Mouse (Mus musculus): ENCODE results near the gene Wnt10b.
A peak's percentile ranks its signal among the peaks of the same experiment; 100 is the strongest.

Gene Wnt10b

GRCm38 (mm10) chr15:98729791-98730545, 48.0 kb downstream of the Wnt10b start:
- no peak for DNase-seq (ENCODE audit: low read depth, low spot score)

- DNase-seq (ENCODE audit: low read depth, low spot score), result no peak
Measured at GRCm38 (mm10) chr15:98728366-98728765, 49.6 kb downstream of the Wnt10b start.

GRCm38 (mm10) chr15:98727443-98728321, 50.3 kb downstream of the Wnt10b start, which contains the start of gene Fkbp11:
Fkbp11 (minus strand) TSS chr15:98728198.
- peak; percentile 71 for DNase-seq (ENCODE audit: low read depth, low spot score)

- no peak for DNase-seq (ENCODE audit: low read depth, low spot score)
Measured at GRCm38 (mm10) chr15:98726746-98727145, 51.2 kb downstream of the Wnt10b start.

- no peak for DNase-seq (ENCODE audit: low read depth, low spot score)
Measured at GRCm38 (mm10) chr15:98726079-98726478, 51.9 kb downstream of the Wnt10b start.

GRCm38 (mm10) chr15:98724441-98724840, 53.5 kb downstream of the Wnt10b start:
- DNase-seq (ENCODE audit: low read depth, low spot score), result no peak

GRCm38 (mm10) chr15:98722854-98723253, 55.1 kb downstream of the Wnt10b start:
- no peak for DNase-seq (ENCODE audit: low read depth, low spot score)

- no peak for DNase-seq (ENCODE audit: low read depth, low spot score)
Measured at GRCm38 (mm10) chr15:98722191-98722590, 55.8 kb downstream of the Wnt10b start.

All from WW6 (cell line).